Comparison of ENCODE assay signal across 11 mouse cellular contexts in the genomic region with DNA sequence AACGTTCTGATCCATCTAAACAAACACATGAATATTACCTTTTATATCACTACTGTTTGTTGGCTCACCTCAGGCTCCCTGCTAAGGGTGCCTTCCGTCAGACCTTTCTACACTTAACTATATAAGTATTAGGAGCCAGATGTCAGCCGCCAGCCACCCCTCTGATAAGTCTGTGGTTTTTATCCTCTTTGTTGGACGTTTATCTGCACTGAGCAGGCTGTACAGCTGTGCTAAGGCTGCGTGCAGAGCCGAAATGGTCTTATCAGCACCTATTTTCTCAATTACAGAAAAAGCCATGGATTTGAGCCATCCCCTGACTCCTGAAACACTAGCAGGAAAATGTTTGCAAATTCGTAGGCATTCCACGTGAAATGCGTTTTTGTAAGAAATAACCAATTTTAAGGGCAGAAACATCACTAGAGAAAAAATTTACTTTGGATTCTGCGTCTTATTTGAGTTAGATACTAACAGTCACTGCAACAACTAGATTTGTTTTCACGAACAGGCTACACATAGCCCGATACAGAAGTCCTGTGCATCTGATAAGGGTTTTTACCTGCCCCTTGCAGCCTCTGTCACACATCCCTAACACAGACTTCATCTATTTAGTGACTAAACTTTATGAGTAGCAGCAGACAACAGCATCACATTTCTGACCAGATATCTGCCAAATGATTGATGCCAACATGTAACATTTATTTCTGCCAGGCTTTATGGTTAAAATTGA.
DNase-seq lines count a peak whose midpoint lies in the region; ATAC-seq and TF ChIP-seq lines count a peak whose summit lies in the region.
"Had no signal": no experiment of that assay in that cellular context is flagged by ENCODE, and none has a peak within 500 bp of the region (broad histone marks: within the 10 kb centered on the region; RNA-seq: fewer than 3 reads in every experiment).

No protein-coding gene starts in this region.

- peak overlapping the region; percentile 21; the same call in 1 of the 2 replicates for H3K4me2 ChIP-seq in heart, postnatal 0 days (ENCODE audit: low read depth, low read length)
- no peak overlapping the region for H3K4me2 ChIP-seq in forebrain, embryonic 11.5 days (ENCODE audit: low read depth, low read length, severe bottlenecking)
- H3K4me2 ChIP-seq: hindbrain, embryonic 13.5 days had no signal

- no peak overlapping the region for H3K9ac ChIP-seq in heart, postnatal 0 days (replicated peaks; ENCODE audit: low read depth, low read length)
- no peak overlapping the region for H3K9ac ChIP-seq in forebrain, embryonic 11.5 days (ENCODE audit: low read length)
- H3K9ac ChIP-seq: hindbrain, embryonic 13.5 days had no signal

- H3K27me3 ChIP-seq in heart, postnatal 0 days (ENCODE audit: control insufficient read depth, insufficient read depth, low read length): no peaks in the 10 kb centered on the region
- no peaks in the 10 kb centered on the region for H3K27me3 ChIP-seq in forebrain, embryonic 11.5 days (ENCODE audit: control insufficient read depth, insufficient read depth, low read length)
- H3K27me3 ChIP-seq: CH12.LX; hindbrain, embryonic 13.5 days had no signal

- TF ChIP-seq POLR2A in brain, embryonic 14.5 days (IDR thresholded peaks at IDR 0.05; ENCODE audit: borderline replicate concordance, extremely low read depth, insufficient read depth, insufficient read length, poor library complexity, severe bottlenecking): no peak

- no peak for DNase-seq in heart, postnatal 0 days (ENCODE audit: low spot score)
- DNase-seq in heart, adult 8-10 months (ENCODE audit: low spot score): no peak
- peak; percentile 51 for DNase-seq in brain, embryonic 14.5 days (ENCODE audit: low read depth)
- DNase-seq in left cerebral cortex, adult 18-20 months (ENCODE audit: low spot score in 2 of 2): no peak
- no peak for DNase-seq in forebrain, embryonic 11.5 days (ENCODE audit: low spot score)
- DNase-seq in ovary, postnatal 14 days (ENCODE audit: low spot score): no peak
- DNase-seq: kidney, postnatal 36 days had no signal

- TF ChIP-seq CTCF in heart, postnatal 0 days (IDR thresholded peaks at IDR 0.05; ENCODE audit: low read depth): no peak
- no peak for TF ChIP-seq CTCF in brain, embryonic 14.5 days (IDR thresholded peaks at IDR 0.05; ENCODE audit: borderline replicate concordance, extremely low read depth, insufficient read depth, insufficient read length)

- H3K9me3 ChIP-seq in heart, postnatal 0 days (replicated peaks; ENCODE audit: control insufficient read depth, low read length): no peaks in the 10 kb centered on the region
- no peaks in the 10 kb centered on the region for H3K9me3 ChIP-seq in forebrain, embryonic 11.5 days (ENCODE audit: control insufficient read depth, low read length)
- H3K9me3 ChIP-seq: hindbrain, embryonic 13.5 days had no signal

- H3K36me3 ChIP-seq in heart, postnatal 0 days (replicated peaks; ENCODE audit: control insufficient read depth, insufficient read depth, low read length): no peaks in the 10 kb centered on the region
- no peaks in the 10 kb centered on the region for H3K36me3 ChIP-seq in forebrain, embryonic 11.5 days (ENCODE audit: control insufficient read depth, insufficient read depth, low read length)
- H3K36me3 ChIP-seq: hindbrain, embryonic 13.5 days had no signal

- H3K27ac ChIP-seq in heart, postnatal 0 days (ENCODE audit: low read depth): no peak overlapping the region
- H3K27ac ChIP-seq in forebrain, embryonic 11.5 days (ENCODE audit: low read depth, low read length): no peak overlapping the region
- H3K27ac ChIP-seq: hindbrain, embryonic 13.5 days had no signal

- 38% methylated on average over 12 of the region's 12 CpGs for WGBS in heart, postnatal 0 days
- 77% methylated on average over 12 of the region's 12 CpGs for WGBS in forebrain, embryonic 11.5 days

- H3K4me3 ChIP-seq in heart, postnatal 0 days (ENCODE audit: low read depth, low read length): no peak overlapping the region
- H3K4me3 ChIP-seq in forebrain, embryonic 11.5 days (ENCODE audit: low read depth, low read length): no peak overlapping the region
- H3K4me3 ChIP-seq: hindbrain, embryonic 13.5 days had no signal

- ATAC-seq in heart, postnatal 0 days (ENCODE audit: insufficient read depth, low read depth): no peak
- peak; percentile 94 for ATAC-seq in erythroid progenitor cell, adult 5-6 weeks (replicated peaks; ENCODE audit: low FRiP score, poor library complexity, severe bottlenecking)
- peak; percentile 96 for ATAC-seq in megakaryocyte progenitor cell, adult 5-6 weeks (replicated peaks; ENCODE audit: poor library complexity)
- ATAC-seq in forebrain, embryonic 11.5 days (replicated peaks; ENCODE audit: low FRiP score): no peak

- H3K4me1 ChIP-seq in heart, postnatal 0 days (ENCODE audit: control insufficient read depth, insufficient read depth): peaks cover 14% of the 10 kb centered on the region; the same call in 1 of the 2 replicates
- H3K4me1 ChIP-seq in forebrain, embryonic 11.5 days (replicated peaks; ENCODE audit: control insufficient read depth, insufficient read depth, low read length): peaks cover 2% of the 10 kb centered on the region; the same call in 1 of the 2 replicates

- TF ChIP-seq EP300 in heart, postnatal 0 days (IDR thresholded peaks at IDR 0.05; ENCODE audit: low read depth): no peak

Comparison
In these comparisons a context has a peak if more than half of its experiments do, and no peak if none do; other contexts are left out.
1. ATAC-seq: peak in erythroid progenitor cell, adult 5-6 weeks (single experiment) and megakaryocyte progenitor cell, adult 5-6 weeks (single experiment); none in heart, postnatal 0 days (single experiment) and forebrain, embryonic 11.5 days (single experiment).